Mouse (Mus musculus) liver, postnatal 0 days (tissue): ENCODE measurements around the gene Dupd1.

Experiments
- CTCF ChIP-seq: sonication (generic); IDR thresholded peaks from 2 replicates; pipeline ENCODE4 v1.5.1; 2016; ENCODE audit warnings: antibody characterized with exemption, low read depth
- EP300 ChIP-seq: IDR thresholded peaks from 2 replicates; pipeline ENCODE4 v1.6.1; 2016; ENCODE audit warnings: antibody characterized with exemption, low read depth, mild to moderate bottlenecking

DNA sequence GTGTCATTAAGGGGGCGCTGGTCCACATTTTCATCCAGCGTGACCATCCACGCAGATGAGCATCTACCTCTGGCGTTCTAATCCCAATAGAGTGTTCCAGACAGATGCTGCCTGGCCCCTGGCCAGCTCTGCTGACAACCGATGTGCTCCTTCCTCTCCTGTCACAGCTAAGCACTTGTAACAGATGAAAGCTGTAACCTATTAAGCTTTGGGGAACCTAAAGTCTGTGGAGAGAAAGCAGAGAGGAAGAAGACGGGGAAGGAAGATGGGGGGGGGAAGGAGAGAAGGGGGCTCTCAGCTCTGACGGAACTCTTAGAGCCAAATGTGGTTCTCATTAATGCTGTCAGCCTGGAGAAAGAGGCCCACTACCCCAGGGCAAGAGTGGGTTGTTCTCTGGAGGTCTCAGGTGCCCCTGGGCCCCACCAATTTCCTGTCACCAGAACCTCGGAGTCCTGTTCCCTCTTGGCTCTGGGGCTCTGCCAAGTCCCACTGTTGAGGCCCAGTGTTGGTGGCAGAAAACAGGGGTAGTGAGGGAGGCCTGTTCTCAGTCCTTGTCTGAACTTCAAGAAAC, 34.7 kb downstream of the Dupd1 start:
- TF ChIP-seq CTCF (no peak), EP300 (no peak)
